Mouse (Mus musculus) brain, embryonic 14.5 days (tissue): ENCODE data around the gene Cldn11. TPM values are rescaled to one million over a fixed set of nuclear protein-coding genes. Genes with fewer than 3 reads are reported as not detected.
"Not testable (repeated sequence)": the region's sequence is repeated elsewhere in the genome, so short reads cannot be mapped to it uniquely, and the experiment has no call there.

ENCODE experiments used
- DNase-seq: peaks from one replicate; pipeline ENCODE4 v3.0.0-alpha.2; 2011; ENCODE audit warnings: low read depth
- CTCF ChIP-seq: fragments of 200-500 bp; IDR thresholded peaks from 2 replicates; pipeline ENCODE4 v1.5.1; 2012; ENCODE audit warnings: inconsistent platforms, mild to moderate bottlenecking, moderate library complexity, borderline replicate concordance; ENCODE audit not compliant: insufficient read depth, insufficient read length; ENCODE audit errors: extremely low read depth
- POLR2A ChIP-seq: fragments of 200-500 bp; IDR thresholded peaks from 2 replicates; pipeline ENCODE4 v1.6.1; 2012; ENCODE audit warnings: mild to moderate bottlenecking, inconsistent platforms, borderline replicate concordance; ENCODE audit not compliant: poor library complexity, insufficient read depth, insufficient read length, severe bottlenecking; ENCODE audit errors: extremely low read depth
- polyA plus RNA-seq: library from polyadenylated mRNA; depleted of rRNA; stranded (reverse); fragments of >200 nt; gene quantifications from 2 replicates; pipeline ENCODE4 v1.2.3, GENCODE M21; 2012

The Cldn11 gene
- polyA plus RNA-seq, 1 experiment: 31.3 TPM

DNA sequence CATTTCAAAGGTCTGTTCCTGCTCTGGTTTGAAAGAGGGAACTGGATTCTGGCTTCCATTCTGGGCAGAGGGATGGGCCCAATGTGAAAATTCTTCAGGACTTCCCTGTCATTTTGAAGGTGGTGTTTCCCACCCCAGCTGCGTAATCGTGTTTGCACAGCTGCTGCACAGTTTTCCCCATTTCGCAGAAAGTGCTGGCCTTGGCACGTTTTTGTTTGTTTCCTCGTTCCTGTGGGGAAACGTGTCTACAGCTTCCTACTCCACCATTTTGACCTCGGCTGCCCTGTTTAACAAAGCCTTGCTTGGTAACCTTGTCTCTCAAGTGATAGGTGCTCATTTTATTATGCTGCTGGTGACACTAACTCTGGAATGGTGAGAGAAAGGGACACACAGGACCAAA is 15.0 kb upstream of the Cldn11 start:
- DNase-seq: no peak
- no peak for TF ChIP-seq CTCF
- no peak for TF ChIP-seq POLR2A

DNA sequence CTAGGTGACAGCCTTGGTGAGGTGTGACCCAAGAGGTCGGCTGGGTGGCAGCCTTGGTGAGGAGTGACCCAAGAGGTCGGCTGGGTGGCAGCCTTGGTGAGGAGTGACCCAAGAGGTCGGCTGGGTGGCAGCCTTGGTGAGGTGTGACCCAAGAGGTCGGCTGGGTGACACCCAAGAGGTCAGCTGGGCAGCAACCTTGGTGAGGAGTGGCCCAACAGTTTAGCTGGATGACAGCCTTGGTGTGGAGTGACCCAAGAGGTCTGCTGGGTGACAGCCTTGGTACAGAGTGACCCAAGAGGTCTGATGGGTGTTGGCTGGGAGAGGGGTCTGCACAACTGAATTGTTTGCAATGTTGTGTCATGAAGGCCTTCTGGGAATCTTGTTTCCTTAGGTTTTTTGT is 13.1 kb upstream of the Cldn11 start:
- DNase-seq: not testable (repeated sequence)

DNA sequence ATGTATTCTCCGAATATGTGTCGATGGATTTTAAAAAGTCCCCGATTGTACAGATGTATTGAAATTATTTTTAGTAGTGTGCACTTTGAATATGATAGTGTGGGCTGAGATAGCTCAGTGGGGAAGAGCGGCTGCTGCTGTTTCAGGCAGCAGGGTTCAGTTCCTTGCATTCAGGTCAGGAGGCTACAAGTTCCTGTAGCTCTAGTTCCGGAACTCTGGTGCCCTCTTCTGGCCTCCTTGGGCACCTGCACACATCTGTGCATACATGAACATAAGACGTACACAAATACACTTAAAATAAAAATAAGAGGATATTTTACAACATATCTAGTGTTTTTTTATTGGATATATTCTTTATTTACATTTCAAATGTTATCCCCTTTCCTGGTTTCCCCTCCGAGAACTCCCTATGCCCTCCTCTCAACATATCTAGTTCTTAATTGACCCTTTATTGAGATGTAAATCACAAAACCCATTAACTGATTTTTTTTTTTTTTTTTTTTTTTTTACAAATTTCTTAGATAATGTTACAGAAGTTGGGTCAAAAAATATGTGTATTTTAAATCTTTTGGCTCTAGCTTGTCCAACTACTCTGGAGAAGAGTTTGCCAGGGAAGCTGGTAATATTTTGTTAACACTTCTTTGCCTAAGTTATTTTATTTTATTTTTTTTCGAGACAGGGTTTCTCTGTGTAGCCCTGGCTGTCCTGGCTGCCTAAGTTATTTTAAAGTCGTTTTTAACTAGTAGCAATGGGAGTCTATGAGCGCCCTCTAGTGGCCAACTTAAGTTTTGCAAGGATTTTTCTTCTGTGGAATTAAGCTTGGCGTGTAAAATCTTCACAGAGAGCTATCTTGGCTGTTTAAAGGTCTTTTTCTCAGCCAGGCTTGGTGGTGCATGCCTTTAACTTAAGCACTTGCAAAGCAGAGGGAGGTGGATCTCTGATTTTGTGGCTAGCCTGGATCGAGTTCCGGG is 11.0 kb upstream of the Cldn11 start:
- DNase-seq: peak; percentile 88

GRCm38 (mm10) chr3:31141621-31142020 is 8.1 kb upstream of the Cldn11 start:
- DNase-seq: no peak
- TF ChIP-seq CTCF (no peak), POLR2A (no peak)

More for the DNA sequence above, 11.0 kb upstream of the Cldn11 start:
- TF ChIP-seq CTCF (peak; percentile 56; the same call in 1 of the 2 replicates), POLR2A (no peak)

- not testable (repeated sequence) for DNase-seq
These were observed 4.5 kb upstream of the Cldn11 start for GRCm38 (mm10) chr3:31145222-31145621.

- peak; percentile 94 for DNase-seq
- TF ChIP-seq POLR2A (no peak), CTCF (peak; percentile 92)
These were observed 4.0 kb upstream of the Cldn11 start for GRCm38 (mm10) chr3:31145641-31146290.

GRCm38 (mm10) chr3:31148595-31148994 is 1.1 kb upstream of the Cldn11 start:
- TF ChIP-seq POLR2A (no peak), CTCF (no peak)
- DNase-seq: no peak

GRCm38 (mm10) chr3:31152108-31152507 is 2.4 kb downstream of the Cldn11 start:
- no peak for DNase-seq
- TF ChIP-seq CTCF (no peak), POLR2A (no peak)

DNA sequence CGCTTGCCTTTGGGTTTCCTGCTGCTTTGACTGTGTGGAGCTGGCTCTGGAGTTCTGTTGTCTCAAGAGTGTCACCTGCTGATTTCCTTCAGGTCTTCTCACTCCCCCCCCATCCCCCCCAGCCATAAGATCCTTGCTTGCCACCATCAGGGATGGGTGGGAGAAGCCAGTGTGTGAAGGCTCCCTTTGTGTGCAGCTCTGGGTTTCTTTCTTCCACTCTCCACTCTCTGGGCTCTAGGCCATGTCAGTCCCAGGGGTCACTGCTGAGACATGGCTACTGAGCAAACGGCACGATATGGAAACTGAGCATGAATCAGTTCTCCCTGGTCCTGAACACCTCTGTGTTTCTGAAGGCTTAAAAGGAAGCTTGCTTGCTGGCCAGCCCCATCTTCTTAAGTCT is 6.4 kb downstream of the Cldn11 start:
- no peak for DNase-seq
- TF ChIP-seq CTCF: no peak
- TF ChIP-seq POLR2A: no peak

- no peak for TF ChIP-seq CTCF
- TF ChIP-seq POLR2A: no peak
- DNase-seq: no peak
These were observed 8.1 kb downstream of the Cldn11 start for GRCm38 (mm10) chr3:31157776-31158175.

- DNase-seq: no peak
- TF ChIP-seq POLR2A (no peak), CTCF (no peak)
These were observed 10.3 kb downstream of the Cldn11 start for GRCm38 (mm10) chr3:31160046-31160445.

DNA sequence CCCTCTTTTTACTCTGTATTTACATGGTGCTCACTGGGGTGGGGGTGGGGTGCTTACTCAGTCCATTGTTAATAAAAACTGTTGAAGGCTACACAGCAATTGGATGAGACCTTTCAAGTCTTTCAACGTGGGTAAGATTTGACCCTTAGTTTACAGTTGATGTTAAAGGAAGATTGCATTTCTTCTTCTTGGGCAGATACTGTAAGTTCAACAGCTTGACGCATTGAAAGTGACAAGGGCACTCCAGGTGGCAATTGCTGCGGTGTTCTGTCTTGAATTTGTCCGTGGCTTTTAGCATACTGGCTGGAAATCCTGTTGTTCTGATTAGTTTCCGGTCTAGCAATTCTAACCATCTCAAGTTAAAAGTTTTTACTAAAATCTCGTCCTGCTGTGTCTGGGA is 11.6 kb downstream of the Cldn11 start:
- TF ChIP-seq CTCF: no peak
- no peak for TF ChIP-seq POLR2A
- no peak for DNase-seq
